Mouse (Mus musculus): ENCODE data around the gene Olfr1173.

Gene Olfr1173

GRCm38 (mm10) chr2:88279775-88280174, at the start of gene Olfr1173:
Gene Olfr1173, minus strand, starts transcription at chr2:88279875.
- no peak for DNase-seq (ENCODE audit: low spot score in 2 of 2)

- no peak for DNase-seq (ENCODE audit: low spot score in 2 of 2)
Measured at GRCm38 (mm10) chr2:88327115-88327514, 47.4 kb upstream of the Olfr1173 start, which contains the start of gene Olfr1175-ps. Gene Olfr1175-ps, minus strand, starts transcription at chr2:88327215.

GRCm38 (mm10) chr2:88315035-88315434, 35.4 kb upstream of the Olfr1173 start, which contains the start of gene Olfr1174-ps:
Gene Olfr1174-ps, minus strand, starts transcription at chr2:88315135.
- no peak for DNase-seq (ENCODE audit: low spot score in 2 of 2)

GRCm38 (mm10) chr2:88228234-88228633, 51.4 kb downstream of the Olfr1173 start, which contains the start of gene Olfr1170:
Gene Olfr1170, minus strand, starts transcription at chr2:88228334.
- DNase-seq (ENCODE audit: low spot score in 2 of 2), result no peak

All from frontal cortex, postnatal 10 days (tissue).